Mouse (Mus musculus): ENCODE measurements around the gene AV320801.
"Not testable (repeated sequence)": the region's sequence is repeated elsewhere in the genome, so short reads cannot be mapped to it uniquely, and the experiment has no call there.

The AV320801 gene

DNA sequence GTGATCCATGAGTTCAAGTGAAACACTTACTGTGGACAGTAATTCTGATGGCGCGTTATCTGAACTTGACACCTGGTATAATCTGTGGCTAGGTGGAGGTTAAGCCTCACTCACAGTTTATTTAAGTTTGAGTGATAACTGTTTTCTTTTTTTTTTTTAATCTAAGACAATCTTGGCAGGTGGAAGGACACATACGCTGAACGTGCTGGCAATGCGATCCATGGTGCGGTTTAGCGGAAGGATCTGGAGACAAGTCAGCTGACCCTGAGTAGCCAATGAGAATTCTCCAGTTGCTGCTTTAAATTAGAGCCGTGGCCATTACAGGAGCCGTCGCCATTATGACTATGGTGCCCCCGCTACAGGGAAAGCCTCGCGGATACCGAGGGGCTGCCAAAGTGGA, at the start of gene AV320801:
Gene AV320801, plus strand, starts transcription at position 301 of the 400 bp plus-strand sequence.
- not testable (repeated sequence) for DNase-seq (ENCODE audit: low spot score in 2 of 2)

DNA sequence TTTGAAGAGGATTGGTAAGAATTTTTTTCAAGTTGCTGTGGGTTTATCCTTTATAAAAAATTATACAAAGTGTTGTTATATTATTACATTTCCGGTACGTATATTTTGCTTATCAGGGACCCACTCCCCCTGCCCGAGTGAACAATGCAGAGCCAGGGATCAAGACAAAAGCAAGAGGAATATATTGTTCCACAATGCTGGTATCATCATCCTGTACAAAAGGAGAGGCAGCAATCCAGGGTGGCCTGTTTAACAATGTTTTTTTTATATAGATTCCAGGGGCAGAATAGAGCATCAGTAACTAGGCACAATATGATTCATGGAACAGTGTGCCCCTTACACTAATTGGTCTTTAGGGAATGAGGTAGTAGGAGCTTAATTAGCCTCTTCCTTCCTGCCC, 30.2 kb upstream of the AV320801 start:
- DNase-seq (ENCODE audit: low spot score in 2 of 2): not testable (repeated sequence)

DNA sequence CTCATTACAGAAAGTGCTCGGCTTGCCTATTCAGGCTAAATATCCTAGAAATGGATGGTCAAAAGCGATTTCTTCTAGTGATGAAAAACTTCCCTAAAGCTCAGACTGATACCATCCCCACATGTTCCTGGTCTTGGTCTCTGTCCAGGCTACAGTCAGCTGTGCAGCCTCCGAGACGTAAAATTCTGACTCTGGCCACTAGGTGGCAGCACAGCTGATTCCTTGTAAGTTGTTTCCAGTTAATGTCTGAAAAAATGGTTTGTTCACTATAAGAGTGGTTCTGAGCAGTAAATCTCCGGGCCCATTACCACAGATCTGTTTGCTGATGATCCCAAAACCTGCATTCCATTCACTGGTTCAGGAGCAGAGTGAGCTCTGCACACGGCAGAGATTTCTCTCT, 12.5 kb upstream of the AV320801 start:
- not testable (repeated sequence) for DNase-seq (ENCODE audit: low spot score in 2 of 2)

GRCm38 (mm10) chrX:135483183-135483582, 11.2 kb upstream of the AV320801 start:
- not testable (repeated sequence) for DNase-seq (ENCODE audit: low spot score in 2 of 2)
